Mouse (Mus musculus): ENCODE data around the gene Gnb5. TPM values are rescaled to one million over a fixed set of nuclear protein-coding genes. Genes with fewer than 3 reads are reported as not detected.

The Gnb5 gene
- polyA plus RNA-seq, 1 experiment from 2014 or later: 11.2 TPM

DNA sequence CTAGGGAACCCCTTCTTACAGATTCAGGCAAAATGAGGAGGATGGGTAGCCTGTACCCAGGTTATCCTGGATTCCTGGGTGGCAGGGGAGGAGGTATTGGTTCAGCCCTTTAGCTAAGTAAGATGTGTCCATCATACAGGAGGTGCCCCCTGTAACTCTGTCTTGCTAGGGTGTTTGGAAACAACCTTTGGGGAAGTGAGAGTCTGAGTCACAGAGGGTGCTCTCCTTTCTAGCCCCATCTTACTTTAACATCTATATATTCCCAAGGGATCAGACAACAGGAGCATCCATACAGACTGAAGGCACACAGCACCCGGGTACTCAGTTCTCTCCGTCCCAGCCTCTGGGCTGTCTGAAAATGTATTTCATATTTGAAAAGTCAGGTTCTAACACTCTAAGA is 23.9 kb upstream of the Gnb5 start:
- Histone ChIP-seq H3K27ac (ENCODE audit: low read depth, low read length) (no peak overlapping the region), H3K4me1 (replicated peaks; ENCODE audit: control insufficient read depth, insufficient read depth, low read length) (no peaks in the 10 kb centered on the region), H3K4me2 (replicated peaks; ENCODE audit: low read depth) (no peak overlapping the region), H3K4me3 (ENCODE audit: low read depth, low read length) (no peak overlapping the region), H3K27me3 (replicated peaks; ENCODE audit: control insufficient read depth, insufficient read depth, low read length) (no peaks in the 10 kb centered on the region), H3K9me3 (ENCODE audit: control insufficient read depth) (no peaks in the 10 kb centered on the region), H3K36me3 (ENCODE audit: control insufficient read depth, insufficient read depth) (peaks cover 6% of the 10 kb centered on the region; the same call in 1 of the 2 replicates), H3K9ac (ENCODE audit: low read depth, low read length) (no peak overlapping the region)
- no peak for TF ChIP-seq CTCF (IDR thresholded peaks at IDR 0.05; ENCODE audit: low read depth)
- no peak for ATAC-seq
- WGBS: 89% methylated on average over 2 of the region's 2 CpGs

DNA sequence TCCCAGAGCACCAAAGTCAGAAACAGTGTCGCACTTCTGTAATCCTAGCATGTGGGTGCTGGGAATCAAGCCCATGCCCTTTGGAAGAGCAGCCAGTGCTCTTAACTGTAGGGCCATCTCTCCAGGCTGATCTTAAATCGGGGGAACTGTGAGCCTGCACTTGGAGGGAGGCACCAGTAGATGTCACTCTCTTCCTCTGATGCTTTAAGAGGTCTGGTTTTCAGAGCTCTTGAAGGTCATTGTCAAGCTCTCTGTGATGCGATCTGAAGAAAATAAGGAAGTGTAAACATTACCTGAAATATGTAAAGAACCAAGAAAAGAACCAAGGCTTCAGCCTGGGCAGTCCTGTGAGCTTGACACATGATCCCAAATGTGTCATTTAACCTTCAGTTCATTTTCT is 23.3 kb upstream of the Gnb5 start:
- no peak for ATAC-seq

DNA sequence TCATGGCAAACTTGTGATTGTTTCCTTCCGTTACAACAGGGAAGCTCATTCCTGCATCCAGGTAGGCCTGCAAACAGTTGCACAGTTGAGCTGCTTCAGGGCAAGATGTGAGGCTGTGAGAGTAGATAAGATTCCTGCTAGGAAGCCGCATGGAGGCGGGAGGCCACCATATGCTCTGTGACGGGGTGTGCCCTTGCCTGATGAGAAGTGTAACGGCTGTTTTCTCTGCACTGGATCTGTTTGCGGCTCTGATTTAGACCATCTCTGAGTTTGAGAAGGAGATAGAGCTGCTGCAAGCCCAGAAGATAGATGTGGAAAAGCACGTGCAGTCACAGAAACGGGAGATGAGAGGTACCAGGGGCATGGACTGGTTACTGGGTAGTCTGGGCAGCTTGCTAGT is 22.5 kb upstream of the Gnb5 start:
- no peak overlapping the region for H3K4me2 ChIP-seq (replicated peaks; ENCODE audit: low read depth)
- no peak for TF ChIP-seq CTCF (IDR thresholded peaks at IDR 0.05; ENCODE audit: low read depth)
- no peak for ATAC-seq
- no peaks in the 10 kb centered on the region for H3K9me3 ChIP-seq (ENCODE audit: control insufficient read depth)
- peaks cover 6% of the 10 kb centered on the region; the same call in 1 of the 2 replicates for H3K36me3 ChIP-seq (ENCODE audit: control insufficient read depth, insufficient read depth)
- H3K9ac ChIP-seq (ENCODE audit: low read depth, low read length): no peak overlapping the region
- H3K27ac ChIP-seq (ENCODE audit: low read depth, low read length): no peak overlapping the region
- H3K27me3 ChIP-seq (replicated peaks; ENCODE audit: control insufficient read depth, insufficient read depth, low read length): no peaks in the 10 kb centered on the region
- WGBS: 85% methylated on average over 8 of the region's 8 CpGs
- no peak overlapping the region for H3K4me3 ChIP-seq (ENCODE audit: low read depth, low read length)
- no peaks in the 10 kb centered on the region for H3K4me1 ChIP-seq (replicated peaks; ENCODE audit: control insufficient read depth, insufficient read depth, low read length)

More for the DNA sequence above, 23.3 kb upstream of the Gnb5 start:
- no peaks in the 10 kb centered on the region for H3K27me3 ChIP-seq (replicated peaks; ENCODE audit: control insufficient read depth, insufficient read depth, low read length)
- no peak overlapping the region for H3K4me2 ChIP-seq (replicated peaks; ENCODE audit: low read depth)
- no peaks in the 10 kb centered on the region for H3K9me3 ChIP-seq (ENCODE audit: control insufficient read depth)
- peak; percentile 85 for TF ChIP-seq CTCF (IDR thresholded peaks at IDR 0.05; ENCODE audit: low read depth)
- H3K36me3 ChIP-seq (ENCODE audit: control insufficient read depth, insufficient read depth): peaks cover 6% of the 10 kb centered on the region; the same call in 1 of the 2 replicates
- H3K9ac ChIP-seq (ENCODE audit: low read depth, low read length): no peak overlapping the region
- no peak overlapping the region for H3K27ac ChIP-seq (ENCODE audit: low read depth, low read length)
- WGBS: 16% methylated on average over 3 of the region's 3 CpGs
- H3K4me3 ChIP-seq (ENCODE audit: low read depth, low read length): no peak overlapping the region
- no peaks in the 10 kb centered on the region for H3K4me1 ChIP-seq (replicated peaks; ENCODE audit: control insufficient read depth, insufficient read depth, low read length)

DNA sequence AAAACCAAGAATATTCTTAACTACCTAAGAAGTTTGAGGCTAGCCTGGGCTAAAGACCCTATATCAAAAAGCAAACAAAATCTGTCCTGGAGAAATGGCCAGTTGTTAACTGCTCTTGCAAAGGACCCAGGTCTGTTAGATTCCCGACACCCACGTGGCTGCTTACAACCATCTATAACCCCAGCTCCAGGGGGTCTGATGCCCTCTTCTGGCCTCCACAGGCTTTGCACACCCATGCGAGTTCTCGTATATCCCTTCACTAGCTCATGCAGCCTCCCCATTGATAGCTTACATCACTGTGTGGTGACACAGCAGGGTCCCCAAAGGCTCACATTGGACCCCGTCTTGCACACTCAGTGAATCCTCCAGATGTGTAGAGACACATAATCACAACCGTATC is 20.7 kb upstream of the Gnb5 start:
- 85% methylated on average over 6 of the region's 6 CpGs for WGBS
- TF ChIP-seq CTCF (IDR thresholded peaks at IDR 0.05; ENCODE audit: low read depth): no peak
- H3K36me3 ChIP-seq (ENCODE audit: control insufficient read depth, insufficient read depth): peaks cover 6% of the 10 kb centered on the region; the same call in 1 of the 2 replicates

DNA sequence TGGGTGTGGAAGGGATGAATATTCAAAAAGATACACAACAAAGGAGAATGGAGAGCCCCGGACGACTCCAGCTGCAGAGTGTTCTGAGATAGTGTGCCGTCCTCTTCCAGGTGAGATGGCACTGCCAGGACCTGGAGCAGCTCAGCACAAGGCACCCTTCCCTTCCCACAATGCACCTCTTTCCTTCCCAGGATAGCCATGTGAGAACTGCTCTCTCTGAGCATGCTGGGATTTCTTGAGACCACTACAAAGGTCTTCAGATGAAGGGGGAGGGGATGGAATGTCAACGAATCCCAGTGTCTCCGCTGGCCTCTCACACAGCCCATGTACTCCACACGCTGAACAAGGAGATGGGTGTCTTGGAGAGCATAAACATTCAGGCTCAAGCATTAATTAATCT is 18.5 kb upstream of the Gnb5 start:
- no peaks in the 10 kb centered on the region for H3K4me1 ChIP-seq (replicated peaks; ENCODE audit: control insufficient read depth, insufficient read depth, low read length)
- ATAC-seq: no peak
- no peaks in the 10 kb centered on the region for H3K9me3 ChIP-seq (ENCODE audit: control insufficient read depth)
- H3K9ac ChIP-seq (ENCODE audit: low read depth, low read length): no peak overlapping the region
- H3K27ac ChIP-seq (ENCODE audit: low read depth, low read length): no peak overlapping the region
- no peak overlapping the region for H3K4me3 ChIP-seq (ENCODE audit: low read depth, low read length)
- no peaks in the 10 kb centered on the region for H3K27me3 ChIP-seq (replicated peaks; ENCODE audit: control insufficient read depth, insufficient read depth, low read length)
- peaks cover 6% of the 10 kb centered on the region; the same call in 1 of the 2 replicates for H3K36me3 ChIP-seq (ENCODE audit: control insufficient read depth, insufficient read depth)
- H3K4me2 ChIP-seq (replicated peaks; ENCODE audit: low read depth): no peak overlapping the region
- WGBS: 58% methylated on average over 6 of the region's 6 CpGs
- no peak for TF ChIP-seq CTCF (IDR thresholded peaks at IDR 0.05; ENCODE audit: low read depth)

More for the DNA sequence above, 20.7 kb upstream of the Gnb5 start:
- H3K9me3 ChIP-seq (ENCODE audit: control insufficient read depth): no peaks in the 10 kb centered on the region
- ATAC-seq: no peak
- no peak overlapping the region for H3K4me2 ChIP-seq (replicated peaks; ENCODE audit: low read depth)
- no peak overlapping the region for H3K27ac ChIP-seq (ENCODE audit: low read depth, low read length)
- H3K4me1 ChIP-seq (replicated peaks; ENCODE audit: control insufficient read depth, insufficient read depth, low read length): no peaks in the 10 kb centered on the region
- H3K9ac ChIP-seq (ENCODE audit: low read depth, low read length): no peak overlapping the region
- H3K27me3 ChIP-seq (replicated peaks; ENCODE audit: control insufficient read depth, insufficient read depth, low read length): no peaks in the 10 kb centered on the region
- no peak overlapping the region for H3K4me3 ChIP-seq (ENCODE audit: low read depth, low read length)

DNA sequence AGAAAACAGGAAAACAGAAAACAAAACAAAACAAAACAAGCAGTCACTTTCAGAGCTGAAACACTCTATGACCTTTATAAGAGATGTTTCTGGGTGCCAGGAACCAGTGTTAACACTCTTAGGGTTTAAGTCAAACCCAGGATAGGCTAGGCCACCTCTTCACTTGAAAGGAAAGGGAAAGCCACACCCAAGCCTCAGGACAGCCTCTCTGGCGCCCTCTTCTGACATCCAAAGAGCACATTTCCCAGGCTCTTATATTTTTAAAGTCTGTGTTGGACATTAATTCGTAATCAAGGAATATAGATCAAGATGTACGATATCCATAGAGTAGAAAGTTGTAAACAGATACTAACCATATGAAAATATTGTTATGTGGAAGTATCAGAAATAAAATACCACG is 16.5 kb upstream of the Gnb5 start:
- WGBS: 54% methylated on average over 4 of the region's 4 CpGs
- Histone ChIP-seq H3K4me1 (replicated peaks; ENCODE audit: control insufficient read depth, insufficient read depth, low read length) (no peaks in the 10 kb centered on the region), H3K9ac (ENCODE audit: low read depth, low read length) (no peak overlapping the region), H3K27me3 (replicated peaks; ENCODE audit: control insufficient read depth, insufficient read depth, low read length) (no peaks in the 10 kb centered on the region), H3K27ac (ENCODE audit: low read depth, low read length) (no peak overlapping the region), H3K9me3 (ENCODE audit: control insufficient read depth) (no peaks in the 10 kb centered on the region), H3K36me3 (ENCODE audit: control insufficient read depth, insufficient read depth) (peaks cover 1% of the 10 kb centered on the region; the same call in 1 of the 2 replicates), H3K4me3 (ENCODE audit: low read depth, low read length) (no peak overlapping the region), H3K4me2 (replicated peaks; ENCODE audit: low read depth) (no peak overlapping the region)
- no peak for ATAC-seq
- peak; percentile 66 for TF ChIP-seq CTCF (IDR thresholded peaks at IDR 0.05; ENCODE audit: low read depth)

DNA sequence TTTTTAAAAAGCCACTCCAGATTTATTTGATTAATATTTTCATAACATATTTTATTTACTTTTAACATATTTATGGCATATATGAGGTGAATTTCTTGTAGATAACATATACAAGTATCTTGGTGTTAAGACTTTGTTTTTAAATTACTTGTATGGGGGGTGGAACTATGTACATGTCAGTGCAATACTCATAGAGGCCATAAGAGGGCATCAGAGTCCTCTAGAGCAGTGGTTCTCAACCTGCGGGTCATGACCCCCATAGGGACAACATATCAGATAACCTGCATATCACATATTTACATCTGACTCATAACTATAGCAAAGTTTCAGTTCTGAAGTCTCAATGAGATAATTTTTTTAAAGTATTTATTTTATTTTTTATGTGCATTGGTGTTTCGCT is 6.7 kb upstream of the Gnb5 start:
- peak; percentile 60 for TF ChIP-seq CTCF (IDR thresholded peaks at IDR 0.05; ENCODE audit: low read depth)
- no peak overlapping the region for H3K4me3 ChIP-seq (ENCODE audit: low read depth, low read length)
- no peaks in the 10 kb centered on the region for H3K27me3 ChIP-seq (replicated peaks; ENCODE audit: control insufficient read depth, insufficient read depth, low read length)
- H3K36me3 ChIP-seq (ENCODE audit: control insufficient read depth, insufficient read depth): no peaks in the 10 kb centered on the region
- ATAC-seq: no peak
- no peak overlapping the region for H3K9ac ChIP-seq (ENCODE audit: low read depth, low read length)
- no peak overlapping the region for H3K4me2 ChIP-seq (replicated peaks; ENCODE audit: low read depth)
- H3K9me3 ChIP-seq (ENCODE audit: control insufficient read depth): no peaks in the 10 kb centered on the region
- H3K27ac ChIP-seq (ENCODE audit: low read depth, low read length): no peak overlapping the region
- whole genome bisulfite sequencing: 88% methylated on average over 2 of the region's 2 CpGs
- no peaks in the 10 kb centered on the region for H3K4me1 ChIP-seq (replicated peaks; ENCODE audit: control insufficient read depth, insufficient read depth, low read length)

Data from intestine, postnatal 0 days (tissue).